Mouse (Mus musculus) midbrain, embryonic 11.5 days (tissue): ENCODE results near the gene Zc3h18. TPM values are rescaled to one million over a fixed set of nuclear protein-coding genes. Genes with fewer than 3 reads are reported as not detected.
A peak's percentile ranks its signal among the peaks of the same experiment; 100 is the strongest.

Source experiments
- ATAC-seq: fragments of 200-750 bp; cut with Nextera tagmentation; 2 replicates; pipeline ENCODE4 v1.8.0; 2017; ENCODE audit warnings: moderate TSS enrichment, moderate library complexity; ENCODE audit not compliant: low FRiP score
- DNase-seq: peaks from one replicate; pipeline ENCODE4 v3.0.0; 2015; ENCODE audit warnings: low spot score; ENCODE audit errors: missing footprints
- H3K27ac ChIP-seq: fragments of 300-500 bp; sonication (generic); 2 replicates; pipeline ENCODE4 v1.5.1; 2014; ENCODE audit warnings: low read depth, low read length
- H3K27me3 ChIP-seq: fragments of 300-500 bp; sonication (generic); 2 replicates; pipeline ENCODE4 v1.6.1; 2014; ENCODE audit warnings: mild to moderate bottlenecking, low read length, moderate library complexity, mixed read lengths; ENCODE audit not compliant: control insufficient read depth, insufficient read depth
- H3K36me3 ChIP-seq: fragments of 300-500 bp; sonication (generic); 2 replicates; pipeline ENCODE4 v1.6.1; 2014; ENCODE audit warnings: mild to moderate bottlenecking, low read length, moderate library complexity, mixed read lengths; ENCODE audit not compliant: control insufficient read depth, insufficient read depth
- H3K4me1 ChIP-seq: fragments of 300-500 bp; sonication (generic); 2 replicates; pipeline ENCODE4 v1.6.1; 2014; ENCODE audit warnings: low read length; ENCODE audit not compliant: control insufficient read depth, insufficient read depth
- H3K4me2 ChIP-seq: fragments of 300-500 bp; sonication (generic); 2 replicates; pipeline ENCODE4 v1.6.1; 2014; ENCODE audit warnings: mild to moderate bottlenecking, moderate library complexity
- H3K4me3 ChIP-seq: fragments of 300-500 bp; sonication (generic); 2 replicates; pipeline ENCODE4 v1.5.1; 2014; ENCODE audit warnings: low read depth, low read length
- H3K9ac ChIP-seq: fragments of 300-500 bp; sonication (generic); 2 replicates; pipeline ENCODE4 v1.6.1; 2014; ENCODE audit warnings: low read length
- H3K9me3 ChIP-seq: fragments of 300-500 bp; sonication (generic); 2 replicates; pipeline ENCODE4 v1.6.1; 2016; ENCODE audit warnings: low read length; ENCODE audit not compliant: control insufficient read depth
- WGBS: fragments of 180-500 bp; shearing (Covaris S2); extraction: QIAGEN DNeasy Blood & Tissue Kit; methylation state at CpG from one replicate; pipeline ENCODE4 v1.1.7; 2014; 5-methylcytosine and 5-hydroxymethylcytosine counted together
- polyA plus RNA-seq: library from polyadenylated mRNA; unstranded; fragments of >200 nt; fragmentation: Nextera tagmentation; extraction: Ambion mirVana; gene quantifications from 2 replicates; pipeline ENCODE4 v1.2.1, GENCODE M21; 2014

The Zc3h18 gene
- 42.0 and 43.7 TPM in 2 replicates for polyA plus RNA-seq

DNA sequence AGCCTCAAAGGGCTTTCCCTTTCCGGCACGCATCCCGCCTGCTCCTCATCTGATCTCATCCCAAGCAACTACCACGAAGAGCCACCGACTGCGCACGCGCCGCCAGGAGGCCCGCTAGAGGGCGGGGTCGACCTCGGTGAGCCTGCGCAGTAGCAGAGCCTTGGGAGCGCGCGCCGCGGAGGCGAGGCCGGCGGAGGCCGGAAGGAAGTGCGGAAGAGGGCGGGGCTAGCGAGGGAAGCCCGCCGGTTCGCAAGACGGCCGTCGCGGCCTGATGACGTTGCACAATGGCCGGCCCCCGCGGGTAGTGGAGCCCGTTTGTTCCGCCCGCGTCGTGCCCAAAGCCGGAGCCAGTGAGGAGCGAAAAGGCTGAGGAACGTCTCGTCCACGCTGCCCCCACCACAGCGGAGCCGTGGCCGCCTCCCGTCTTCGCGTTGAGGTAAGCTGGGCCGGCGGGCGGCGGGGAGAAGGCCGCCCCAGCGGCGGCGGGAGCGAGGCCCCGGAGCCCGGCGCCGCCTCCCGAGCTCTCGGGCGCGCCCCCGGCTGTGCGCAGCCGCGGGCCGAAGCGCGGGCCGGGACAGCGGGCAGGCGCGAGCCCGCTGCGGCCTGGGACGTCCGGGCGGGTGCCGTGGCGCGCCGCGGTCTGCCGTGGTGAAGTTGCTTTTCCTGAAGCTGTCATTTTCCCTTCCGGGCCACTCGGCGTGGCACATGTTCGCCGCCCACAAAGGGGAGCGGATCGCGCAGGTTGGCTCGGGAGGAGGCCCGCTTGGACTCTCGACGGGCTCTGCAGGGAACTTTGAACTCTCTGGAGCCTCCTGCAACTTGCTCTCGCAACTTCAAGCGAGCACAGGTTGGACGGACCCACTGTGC is at the start of gene Zc3h18:
Gene Zc3h18, plus strand, starts transcription at position 245 of the 867 bp plus-strand sequence.
- DNase-seq (peak; percentile 100), ATAC-seq (peak; percentile 96)
- H3K27ac ChIP-seq: peak within 1 kb of the TSS; percentile 61
- no peaks in the 10 kb centered on the region for H3K27me3 ChIP-seq
- peak within 1 kb of the TSS; percentile 93 for H3K9ac ChIP-seq
- H3K4me1 ChIP-seq: peaks cover 15% of the 10 kb centered on the region
- H3K4me3 ChIP-seq: peak within 1 kb of the TSS; percentile 92
- WGBS: under 1% methylated on average over 102 of the region's 107 CpGs
- H3K4me2 ChIP-seq: peak within 1 kb of the TSS; percentile 60
- no peaks in the 10 kb centered on the region for H3K36me3 ChIP-seq
- H3K9me3 ChIP-seq: no peaks in the 10 kb centered on the region

DNA sequence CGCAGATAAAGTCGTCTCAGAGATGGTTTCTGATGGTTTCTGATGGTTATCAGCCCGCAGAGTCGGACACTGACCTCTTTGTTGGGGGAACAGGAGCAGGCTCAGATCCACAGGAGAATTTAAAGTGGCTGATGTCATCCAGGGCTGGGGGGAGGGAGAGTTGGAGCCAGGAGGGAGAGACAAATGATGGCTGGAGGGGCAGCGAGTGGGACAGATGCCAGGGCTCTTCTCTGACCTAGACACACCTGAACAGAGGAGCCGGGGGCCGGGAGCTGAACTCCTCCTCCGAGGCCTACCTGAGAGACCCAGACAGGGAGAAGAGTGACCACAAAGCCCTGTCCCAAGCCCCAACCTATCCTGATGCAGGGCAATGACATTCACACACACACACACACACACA is 47.3 kb upstream of the Zc3h18 start:
- H3K4me1 ChIP-seq: peaks cover 8% of the 10 kb centered on the region
- H3K4me3 ChIP-seq: no peak overlapping the region
- peaks cover 6% of the 10 kb centered on the region for H3K27me3 ChIP-seq
- peak overlapping the region; percentile 11 for H3K27ac ChIP-seq
- H3K36me3 ChIP-seq: no peaks in the 10 kb centered on the region
- no peak overlapping the region for H3K9ac ChIP-seq
- DNase-seq: no peak
- 78% methylated on average over 8 of the region's 8 CpGs for WGBS
- no peak for ATAC-seq
- H3K9me3 ChIP-seq: no peaks in the 10 kb centered on the region
- no peak overlapping the region for H3K4me2 ChIP-seq

DNA sequence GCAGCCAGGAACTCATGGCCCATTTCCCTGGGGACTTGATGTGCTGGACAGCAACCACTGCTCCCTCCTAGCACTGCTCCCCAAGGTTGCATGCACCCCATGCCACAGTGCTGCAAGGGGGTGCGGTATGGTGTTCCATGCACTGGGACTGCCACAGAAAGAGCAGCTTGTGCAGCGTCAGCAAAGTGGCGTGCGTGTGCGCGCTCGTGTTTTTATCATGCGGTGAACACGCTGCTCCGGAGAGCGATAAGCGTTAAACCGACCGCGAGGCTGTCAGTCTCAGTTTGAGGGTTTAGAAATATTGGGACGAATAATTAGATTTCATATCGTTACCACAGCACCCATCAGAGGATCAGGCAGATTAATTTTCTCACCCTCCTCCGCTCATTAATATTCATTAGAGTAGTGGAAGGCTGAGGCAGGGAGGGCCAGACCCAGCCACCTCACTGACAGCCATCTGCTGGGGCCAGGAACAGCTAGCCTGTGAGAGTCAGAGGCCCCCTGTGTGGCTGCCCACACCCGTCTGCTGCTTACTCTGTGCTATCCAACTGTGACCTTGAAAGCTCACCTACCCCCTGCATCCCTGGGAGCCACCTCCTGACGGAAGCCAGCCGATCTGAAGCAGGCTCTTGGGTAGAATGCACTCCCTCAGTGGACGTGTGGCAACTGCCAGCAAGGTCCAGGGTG is 46.7 kb upstream of the Zc3h18 start:
- H3K4me3 ChIP-seq: no peak overlapping the region
- H3K9me3 ChIP-seq: no peaks in the 10 kb centered on the region
- ATAC-seq (peak; percentile 43), DNase-seq (no peak)
- H3K27me3 ChIP-seq: peaks cover 12% of the 10 kb centered on the region
- no peaks in the 10 kb centered on the region for H3K36me3 ChIP-seq
- 78% methylated on average over 22 of the region's 22 CpGs for WGBS
- no peak overlapping the region for H3K4me2 ChIP-seq
- H3K4me1 ChIP-seq: peaks cover 5% of the 10 kb centered on the region
- no peak overlapping the region for H3K9ac ChIP-seq
- peak overlapping the region; percentile 44; the same call in 1 of the 2 replicates for H3K27ac ChIP-seq

DNA sequence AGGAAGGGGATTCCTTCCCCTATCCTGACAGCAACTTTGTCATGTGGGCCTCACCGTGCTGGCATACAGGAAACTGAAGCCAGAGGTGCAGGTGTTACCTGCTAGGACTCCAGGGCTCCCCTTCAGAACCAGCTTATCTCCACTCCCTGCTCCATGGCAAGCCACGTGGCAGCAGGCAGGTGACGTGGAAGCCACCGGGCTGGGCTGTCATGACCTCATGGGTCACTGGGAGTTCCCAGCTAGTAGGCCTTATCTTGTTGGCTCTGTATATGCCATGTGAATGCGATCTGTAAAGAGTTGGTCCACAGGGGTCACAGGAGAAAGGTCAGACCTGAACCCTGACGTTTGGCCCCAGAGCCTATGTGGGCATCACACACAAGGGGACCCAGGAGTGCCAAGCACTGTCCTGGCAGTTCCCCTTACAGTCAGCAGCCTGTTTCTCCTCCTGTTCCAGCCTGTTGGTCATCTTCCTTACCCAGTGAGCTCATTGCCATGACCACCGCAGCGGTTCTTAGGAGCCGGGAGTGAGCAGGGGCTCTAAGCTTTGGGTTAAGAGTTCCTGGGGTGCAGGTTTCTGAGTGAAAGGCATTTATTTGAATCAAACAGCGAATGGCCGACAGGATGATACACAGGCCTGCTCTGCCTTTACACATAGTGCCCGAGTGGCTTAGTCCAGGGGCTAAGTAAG is 45.8 kb upstream of the Zc3h18 start:
- Histone ChIP-seq H3K4me2 (no peak overlapping the region), H3K9ac (no peak overlapping the region; the same call in 1 of the 2 replicates), H3K4me3 (no peak overlapping the region), H3K4me1 (peaks cover 8% of the 10 kb centered on the region), H3K27me3 (peaks cover 18% of the 10 kb centered on the region), H3K9me3 (no peaks in the 10 kb centered on the region), H3K36me3 (no peaks in the 10 kb centered on the region), H3K27ac (no peak overlapping the region)
- no peak for DNase-seq
- no peak for ATAC-seq
- WGBS: 77% methylated on average over 12 of the region's 12 CpGs

DNA sequence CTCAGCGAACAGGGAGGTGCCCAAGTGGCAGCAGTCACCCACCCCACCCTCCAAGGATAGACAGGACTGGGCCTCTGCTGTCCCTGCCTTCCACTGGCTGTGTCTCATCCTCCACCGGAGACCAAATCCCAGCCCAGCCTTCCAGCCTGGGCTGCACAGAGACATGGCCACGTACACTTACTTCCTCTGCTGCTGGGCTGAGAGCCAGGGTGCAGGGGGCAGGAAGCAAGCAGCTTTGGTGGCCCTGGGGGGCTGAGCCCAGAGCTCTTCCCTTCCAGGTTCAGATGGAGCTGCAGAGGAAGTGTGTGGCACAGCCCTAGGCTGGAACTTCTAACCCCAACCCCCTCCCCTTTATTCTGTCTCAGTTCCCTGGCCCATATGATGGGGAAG is 45.3 kb upstream of the Zc3h18 start:
- ATAC-seq (no peak), DNase-seq (no peak)
- no peaks in the 10 kb centered on the region for H3K9me3 ChIP-seq
- peaks cover 9% of the 10 kb centered on the region for H3K4me1 ChIP-seq
- no peak overlapping the region for H3K27ac ChIP-seq
- no peak overlapping the region for H3K4me2 ChIP-seq
- WGBS: 85% methylated on average over 3 of the region's 3 CpGs
- no peaks in the 10 kb centered on the region for H3K36me3 ChIP-seq
- H3K4me3 ChIP-seq: no peak overlapping the region
- H3K27me3 ChIP-seq: peaks cover 23% of the 10 kb centered on the region
- H3K9ac ChIP-seq: no peak overlapping the region

DNA sequence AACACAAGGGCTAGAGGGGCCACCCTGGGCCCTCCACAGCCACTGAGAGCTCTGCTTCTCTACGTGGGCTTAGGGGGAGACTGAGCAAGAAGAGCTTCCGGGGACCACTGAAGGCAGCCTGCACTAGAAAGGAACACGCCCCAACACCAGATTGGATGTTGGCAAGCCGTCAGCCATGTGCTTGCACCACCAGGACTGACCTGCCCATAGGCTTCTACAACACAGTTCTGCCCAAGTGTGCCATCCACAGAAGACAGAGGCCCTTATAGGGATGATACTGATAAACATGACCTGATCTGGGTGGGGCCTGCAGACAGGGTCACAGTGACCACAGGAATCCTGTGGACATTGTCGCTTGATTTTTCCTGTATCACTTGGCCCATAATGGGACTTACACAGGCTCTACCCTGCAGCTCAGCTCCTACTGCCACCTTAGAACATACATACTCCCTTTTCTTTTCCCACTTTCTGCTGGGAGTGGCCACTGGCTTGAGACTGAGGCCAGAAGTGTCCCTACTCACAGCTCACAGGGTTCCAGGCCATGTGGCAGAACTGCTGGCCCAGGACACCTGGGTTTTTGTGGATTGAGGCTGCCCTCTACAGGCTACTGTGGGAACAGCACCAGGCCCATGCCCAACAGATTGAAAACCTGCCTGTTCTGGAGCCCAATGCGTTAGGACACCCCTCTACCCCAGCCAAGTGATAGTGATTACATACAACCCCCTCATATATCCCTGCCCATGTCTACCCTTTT is 43.5 kb upstream of the Zc3h18 start:
- 70% methylated on average over 6 of the region's 6 CpGs for WGBS
- ATAC-seq (0 out of 2 replicates have a peak, but pooled peaks have one; percentile 15), DNase-seq (peak; percentile 98)
- Histone ChIP-seq H3K4me3 (no peak overlapping the region), H3K4me1 (peaks cover 16% of the 10 kb centered on the region), H3K36me3 (no peaks in the 10 kb centered on the region), H3K4me2 (no peak overlapping the region), H3K9ac (no peak overlapping the region), H3K27me3 (peaks cover 40% of the 10 kb centered on the region), H3K9me3 (no peaks in the 10 kb centered on the region), H3K27ac (no peak overlapping the region)

DNA sequence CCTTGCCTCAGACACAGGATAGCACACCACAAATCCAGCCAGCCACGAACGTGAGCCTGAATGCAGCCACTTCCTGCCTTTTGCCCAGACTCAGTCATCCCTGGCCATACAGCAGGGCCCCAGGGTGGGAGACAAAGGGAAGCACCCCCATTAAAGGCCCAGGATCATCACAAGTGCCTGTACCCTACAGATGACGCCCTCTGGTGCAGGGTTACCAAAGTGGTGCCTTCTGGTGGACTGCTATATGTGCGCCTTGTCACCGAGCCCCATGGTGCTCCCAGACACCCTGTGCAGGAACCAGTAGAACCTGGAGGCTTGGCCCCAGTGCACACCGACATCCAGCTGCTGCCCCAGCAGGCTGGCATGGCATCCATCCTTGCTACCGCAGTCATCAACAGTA is 42.9 kb upstream of the Zc3h18 start:
- ATAC-seq (no peak), DNase-seq (no peak)
- Histone ChIP-seq H3K9me3 (no peaks in the 10 kb centered on the region), H3K36me3 (no peaks in the 10 kb centered on the region), H3K4me2 (no peak overlapping the region), H3K4me3 (no peak overlapping the region), H3K27ac (no peak overlapping the region), H3K4me1 (peaks cover 16% of the 10 kb centered on the region), H3K9ac (no peak overlapping the region), H3K27me3 (peaks cover 45% of the 10 kb centered on the region)
- 72% methylated on average over 7 of the region's 7 CpGs for WGBS

DNA sequence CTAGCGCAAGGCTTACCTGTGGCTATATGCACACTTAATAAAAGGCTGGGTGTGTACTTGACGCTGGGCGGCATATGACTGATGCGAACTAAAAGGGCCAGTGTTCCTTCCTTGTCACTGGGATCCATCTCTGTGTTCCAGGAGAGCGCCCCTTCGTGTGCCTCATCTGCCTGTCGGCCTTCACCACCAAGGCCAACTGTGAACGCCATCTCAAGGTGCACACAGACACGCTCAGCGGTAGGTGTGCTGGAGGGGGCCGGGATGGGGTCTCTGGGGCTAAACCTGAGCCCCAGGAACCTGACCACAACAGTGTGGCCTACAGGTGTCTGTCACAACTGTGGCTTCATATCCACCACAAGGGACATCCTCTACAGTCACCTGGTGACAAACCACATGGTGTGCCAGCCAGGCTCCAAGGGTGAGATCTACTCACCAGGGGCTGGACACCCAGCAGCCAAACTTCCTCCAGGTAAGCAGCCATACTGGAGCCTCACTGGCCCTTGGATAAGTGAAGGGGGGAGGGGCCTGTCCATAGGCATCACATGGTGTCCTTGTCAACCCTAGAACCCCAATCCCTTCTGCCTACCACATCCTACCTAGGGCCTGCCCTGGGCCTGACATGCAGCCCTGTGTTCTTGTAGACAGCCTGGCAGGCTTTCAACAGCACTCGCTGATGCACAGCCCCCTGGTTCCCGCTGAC is 41.5 kb upstream of the Zc3h18 start:
- peaks cover 48% of the 10 kb centered on the region for H3K27me3 ChIP-seq
- 82% methylated on average over 13 of the region's 13 CpGs for WGBS
- no peak overlapping the region for H3K27ac ChIP-seq
- no peak for ATAC-seq
- H3K4me2 ChIP-seq: peak overlapping the region; percentile 95; the same call in 1 of the 2 replicates
- H3K9ac ChIP-seq: no peak overlapping the region
- no peaks in the 10 kb centered on the region for H3K9me3 ChIP-seq
- no peak overlapping the region for H3K4me3 ChIP-seq
- H3K4me1 ChIP-seq: peaks cover 16% of the 10 kb centered on the region
- DNase-seq: no peak
- no peaks in the 10 kb centered on the region for H3K36me3 ChIP-seq
